Mouse (Mus musculus): Measurements from ENCODE around the gene 1700012B07Rik. TPM values are rescaled to one million over a fixed set of nuclear protein-coding genes. Genes with fewer than 3 reads are reported as not detected.

Gene 1700012B07Rik
- polyA plus RNA-seq (2015; fragmentation: Illumina TruSeq; extraction: RNeasy Lipid Tissue Mini Kit (QIAGEN cat#74804); ENCODE audit: low read depth, low replicate concordance): not detected

DNA sequence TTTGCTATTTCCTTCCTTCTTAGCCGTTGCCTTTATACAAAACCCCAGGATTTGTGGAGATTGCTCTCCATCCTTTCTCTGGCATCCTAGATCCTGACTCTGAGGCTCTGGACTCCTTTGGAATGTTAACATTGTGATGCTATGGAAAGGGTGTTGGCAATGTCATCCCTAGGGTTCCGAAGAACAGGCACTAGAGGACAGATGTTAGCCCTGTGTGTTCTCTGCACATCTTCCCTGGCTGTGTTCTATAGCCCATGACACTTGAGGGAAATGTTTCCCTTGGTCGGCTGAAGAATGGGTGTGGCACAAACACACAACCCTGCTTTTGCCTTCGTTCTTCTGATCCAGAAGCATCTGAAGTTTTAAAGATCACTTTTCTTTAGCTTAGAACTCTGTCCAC, at the start of gene 1700012B07Rik:
Gene 1700012B07Rik, minus strand, starts transcription at position 101 of the 400 bp plus-strand sequence.

Other genes with a start within 250 kb of the 1700012B07Rik start
- gene Wipi1, start 216.1 kb downstream of the 1700012B07Rik start, polyA plus RNA-seq (2015; fragmentation: Illumina TruSeq; extraction: RNeasy Lipid Tissue Mini Kit (QIAGEN cat#74804); ENCODE audit: low read depth, low replicate concordance): 21.7 TPM
- gene Prkar1a, start 178.6 kb downstream of the 1700012B07Rik start, polyA plus RNA-seq (2015; fragmentation: Illumina TruSeq; extraction: RNeasy Lipid Tissue Mini Kit (QIAGEN cat#74804); ENCODE audit: low read depth, low replicate concordance): 552 TPM
- 11.4 TPM for gene Fam20a, start 105.8 kb downstream of the 1700012B07Rik start, polyA plus RNA-seq (2015; fragmentation: Illumina TruSeq; extraction: RNeasy Lipid Tissue Mini Kit (QIAGEN cat#74804); ENCODE audit: low read depth, low replicate concordance)
- 7.7 TPM for gene Abca8b, start 167.8 kb upstream of the 1700012B07Rik start, polyA plus RNA-seq (2015; fragmentation: Illumina TruSeq; extraction: RNeasy Lipid Tissue Mini Kit (QIAGEN cat#74804); ENCODE audit: low read depth, low replicate concordance)

Measured in brain, adult 10 weeks (tissue).